Mouse (Mus musculus): ENCODE measurements around the gene Exoc3l4. TPM values are rescaled to one million over a fixed set of nuclear protein-coding genes. Genes with fewer than 3 reads are reported as not detected.

Gene Exoc3l4
- 2.0 and 2.1 TPM in 2 replicates for polyA plus RNA-seq (2015; fragmentation: Nextera tagmentation; extraction: Ambion mirVana)

GRCm38 (mm10) chr12:111416921-111417779, at the start of gene Exoc3l4:
Exoc3l4 (plus strand) TSS chr12:111417017.
- 3% methylated on average over 17 of the region's 17 CpGs for whole genome bisulfite sequencing
- no peak within 1 kb of the TSS; the same call in 1 of the 2 replicates for H3K4me3 ChIP-seq (ENCODE audit: low read depth, low read length)
- H3K27ac ChIP-seq (ENCODE audit: low read length): no peak within 1 kb of the TSS
- peaks cover 16% of the 10 kb centered on the region for H3K27me3 ChIP-seq (ENCODE audit: control insufficient read depth, insufficient read depth, low read depth, low read length)
- H3K4me2 ChIP-seq (ENCODE audit: low read length): peak within 1 kb of the TSS; percentile 46
- no peaks in the 10 kb centered on the region for H3K36me3 ChIP-seq (ENCODE audit: control insufficient read depth, insufficient read depth, low read length)
- no peaks in the 10 kb centered on the region for H3K9me3 ChIP-seq (replicated peaks; ENCODE audit: control insufficient read depth, low read length, poor library complexity, severe bottlenecking)
- H3K4me1 ChIP-seq (ENCODE audit: control insufficient read depth, insufficient read depth, low read length): peaks cover 15% of the 10 kb centered on the region
- no peak for ATAC-seq
- 0 out of 2 replicates have a peak within 1 kb of the TSS, but pooled peaks have one; percentile 20 for H3K9ac ChIP-seq (ENCODE audit: low read depth, low read length)

- no peak for ATAC-seq
- 90% methylated on average over 7 of the region's 7 CpGs for WGBS
- Histone ChIP-seq H3K9me3 (replicated peaks; ENCODE audit: control insufficient read depth, low read length, poor library complexity, severe bottlenecking) (no peaks in the 10 kb centered on the region), H3K4me3 (ENCODE audit: low read depth, low read length) (no peak overlapping the region), H3K9ac (ENCODE audit: low read depth, low read length) (no peak overlapping the region), H3K4me2 (ENCODE audit: low read length) (no peak overlapping the region), H3K27me3 (ENCODE audit: control insufficient read depth, insufficient read depth, low read depth, low read length) (no peaks in the 10 kb centered on the region), H3K36me3 (ENCODE audit: control insufficient read depth, insufficient read depth, low read length) (no peaks in the 10 kb centered on the region), H3K27ac (ENCODE audit: low read length) (no peak overlapping the region), H3K4me1 (ENCODE audit: control insufficient read depth, insufficient read depth, low read length) (peaks cover 7% of the 10 kb centered on the region)
Observed at GRCm38 (mm10) chr12:111367065-111367464, 49.8 kb upstream of the Exoc3l4 start.

- H3K4me2 ChIP-seq (ENCODE audit: low read length): no peak overlapping the region
- H3K9me3 ChIP-seq (replicated peaks; ENCODE audit: control insufficient read depth, low read length, poor library complexity, severe bottlenecking): no peaks in the 10 kb centered on the region
- H3K27me3 ChIP-seq (ENCODE audit: control insufficient read depth, insufficient read depth, low read depth, low read length): no peaks in the 10 kb centered on the region
- no peak overlapping the region for H3K27ac ChIP-seq (ENCODE audit: low read length)
- H3K9ac ChIP-seq (ENCODE audit: low read depth, low read length): no peak overlapping the region
- peaks cover 22% of the 10 kb centered on the region for H3K4me1 ChIP-seq (ENCODE audit: control insufficient read depth, insufficient read depth, low read length)
- H3K36me3 ChIP-seq (ENCODE audit: control insufficient read depth, insufficient read depth, low read length): no peaks in the 10 kb centered on the region
- H3K4me3 ChIP-seq (ENCODE audit: low read depth, low read length): no peak overlapping the region
- WGBS: 51% methylated on average over 4 of the region's 4 CpGs
- no peak for ATAC-seq
Observed at GRCm38 (mm10) chr12:111370249-111370648, 46.6 kb upstream of the Exoc3l4 start.

- Histone ChIP-seq H3K4me3 (ENCODE audit: low read depth, low read length) (no peak overlapping the region), H3K9ac (ENCODE audit: low read depth, low read length) (no peak overlapping the region), H3K27ac (ENCODE audit: low read length) (no peak overlapping the region), H3K9me3 (replicated peaks; ENCODE audit: control insufficient read depth, low read length, poor library complexity, severe bottlenecking) (no peaks in the 10 kb centered on the region), H3K36me3 (ENCODE audit: control insufficient read depth, insufficient read depth, low read length) (no peaks in the 10 kb centered on the region), H3K4me2 (ENCODE audit: low read length) (no peak overlapping the region), H3K27me3 (ENCODE audit: control insufficient read depth, insufficient read depth, low read depth, low read length) (no peaks in the 10 kb centered on the region), H3K4me1 (ENCODE audit: control insufficient read depth, insufficient read depth, low read length) (peaks cover 34% of the 10 kb centered on the region)
- 86% methylated on average over 7 of the region's 7 CpGs for WGBS
- no peak for ATAC-seq
Observed at GRCm38 (mm10) chr12:111371905-111372304, 44.9 kb upstream of the Exoc3l4 start.

- Histone ChIP-seq H3K4me2 (ENCODE audit: low read length) (no peak overlapping the region), H3K27ac (ENCODE audit: low read length) (no peak overlapping the region), H3K4me3 (ENCODE audit: low read depth, low read length) (no peak overlapping the region), H3K36me3 (ENCODE audit: control insufficient read depth, insufficient read depth, low read length) (no peaks in the 10 kb centered on the region), H3K9ac (ENCODE audit: low read depth, low read length) (no peak overlapping the region), H3K4me1 (ENCODE audit: control insufficient read depth, insufficient read depth, low read length) (peaks cover 35% of the 10 kb centered on the region), H3K9me3 (replicated peaks; ENCODE audit: control insufficient read depth, low read length, poor library complexity, severe bottlenecking) (no peaks in the 10 kb centered on the region), H3K27me3 (ENCODE audit: control insufficient read depth, insufficient read depth, low read depth, low read length) (no peaks in the 10 kb centered on the region)
- no peak for ATAC-seq
- 92% methylated on average over 6 of the region's 6 CpGs for WGBS
Observed at GRCm38 (mm10) chr12:111373411-111373810, 43.4 kb upstream of the Exoc3l4 start.

- peaks cover 40% of the 10 kb centered on the region for H3K4me1 ChIP-seq (ENCODE audit: control insufficient read depth, insufficient read depth, low read length)
- no peaks in the 10 kb centered on the region for H3K9me3 ChIP-seq (replicated peaks; ENCODE audit: control insufficient read depth, low read length, poor library complexity, severe bottlenecking)
- H3K4me3 ChIP-seq (ENCODE audit: low read depth, low read length): no peak overlapping the region
- no peaks in the 10 kb centered on the region for H3K36me3 ChIP-seq (ENCODE audit: control insufficient read depth, insufficient read depth, low read length)
- no peaks in the 10 kb centered on the region for H3K27me3 ChIP-seq (ENCODE audit: control insufficient read depth, insufficient read depth, low read depth, low read length)
- H3K27ac ChIP-seq (ENCODE audit: low read length): no peak overlapping the region
- no peak overlapping the region for H3K9ac ChIP-seq (ENCODE audit: low read depth, low read length)
- H3K4me2 ChIP-seq (ENCODE audit: low read length): peak overlapping the region; percentile 93
- 76% methylated on average over 10 of the region's 10 CpGs for WGBS
- ATAC-seq: no peak
Observed at GRCm38 (mm10) chr12:111374727-111375126, 42.1 kb upstream of the Exoc3l4 start.

- WGBS: 71% methylated on average over 12 of the region's 12 CpGs
Observed at GRCm38 (mm10) chr12:111375559-111375958, 41.3 kb upstream of the Exoc3l4 start.

GRCm38 (mm10) chr12:111376053-111376452, 40.8 kb upstream of the Exoc3l4 start:
- no peak for ATAC-seq
- Histone ChIP-seq H3K4me2 (ENCODE audit: low read length) (peak overlapping the region; percentile 93), H3K9me3 (replicated peaks; ENCODE audit: control insufficient read depth, low read length, poor library complexity, severe bottlenecking) (no peaks in the 10 kb centered on the region), H3K36me3 (ENCODE audit: control insufficient read depth, insufficient read depth, low read length) (no peaks in the 10 kb centered on the region), H3K27me3 (ENCODE audit: control insufficient read depth, insufficient read depth, low read depth, low read length) (no peaks in the 10 kb centered on the region), H3K4me3 (ENCODE audit: low read depth, low read length) (peak overlapping the region; percentile 99), H3K4me1 (ENCODE audit: control insufficient read depth, insufficient read depth, low read length) (peaks cover 33% of the 10 kb centered on the region), H3K9ac (ENCODE audit: low read depth, low read length) (peak overlapping the region; percentile 97), H3K27ac (ENCODE audit: low read length) (no peak overlapping the region)
- 38% methylated on average over 6 of the region's 6 CpGs for WGBS

More at GRCm38 (mm10) chr12:111375559-111375958, 41.3 kb upstream of the Exoc3l4 start:
- peak overlapping the region; percentile 99 for H3K4me3 ChIP-seq (ENCODE audit: low read depth, low read length)
- H3K27ac ChIP-seq (ENCODE audit: low read length): no peak overlapping the region
- peak overlapping the region; percentile 97 for H3K9ac ChIP-seq (ENCODE audit: low read depth, low read length)
- no peak for ATAC-seq
- H3K4me2 ChIP-seq (ENCODE audit: low read length): peak overlapping the region; percentile 93
- no peaks in the 10 kb centered on the region for H3K9me3 ChIP-seq (replicated peaks; ENCODE audit: control insufficient read depth, low read length, poor library complexity, severe bottlenecking)
- no peaks in the 10 kb centered on the region for H3K36me3 ChIP-seq (ENCODE audit: control insufficient read depth, insufficient read depth, low read length)
- no peaks in the 10 kb centered on the region for H3K27me3 ChIP-seq (ENCODE audit: control insufficient read depth, insufficient read depth, low read depth, low read length)
- peaks cover 36% of the 10 kb centered on the region for H3K4me1 ChIP-seq (ENCODE audit: control insufficient read depth, insufficient read depth, low read length)

GRCm38 (mm10) chr12:111376826-111377331, 39.9 kb upstream of the Exoc3l4 start:
- Histone ChIP-seq H3K27me3 (ENCODE audit: control insufficient read depth, insufficient read depth, low read depth, low read length) (no peaks in the 10 kb centered on the region), H3K9ac (ENCODE audit: low read depth, low read length) (peak overlapping the region; percentile 97)
- ATAC-seq: peak; percentile 21

More at GRCm38 (mm10) chr12:111376826-111377331, 39.9 kb upstream of the Exoc3l4 start:
- peak overlapping the region; percentile 95 for H3K27ac ChIP-seq (ENCODE audit: low read length)
- H3K4me1 ChIP-seq (ENCODE audit: control insufficient read depth, insufficient read depth, low read length): peaks cover 33% of the 10 kb centered on the region
- 1% methylated on average over 39 of the region's 49 CpGs for WGBS
- H3K9me3 ChIP-seq (replicated peaks; ENCODE audit: control insufficient read depth, low read length, poor library complexity, severe bottlenecking): no peaks in the 10 kb centered on the region
- no peaks in the 10 kb centered on the region for H3K36me3 ChIP-seq (ENCODE audit: control insufficient read depth, insufficient read depth, low read length)
- peak overlapping the region; percentile 99 for H3K4me3 ChIP-seq (ENCODE audit: low read depth, low read length)
- peak overlapping the region; percentile 93 for H3K4me2 ChIP-seq (ENCODE audit: low read length)

Measured in midbrain, embryonic 16.5 days (tissue).